9 mouse cellular contexts compared by ENCODE assay signal in genomic region chr5:41706777-41707114, GRCm38 (mm10). TPM values are rescaled to one million over a fixed set of nuclear protein-coding genes. Genes with fewer than 3 reads are reported as not detected.
DNase-seq lines count a peak whose midpoint lies in the region; ATAC-seq and TF ChIP-seq lines count a peak whose summit lies in the region.
"Had no signal": no experiment of that assay in that cellular context is flagged by ENCODE, and none has a peak within 500 bp of the region (broad histone marks: within the 10 kb centered on the region; RNA-seq: fewer than 3 reads in every experiment).

No protein-coding gene starts in this region.

- 8% methylated on average over 9 of the region's 9 CpGs for WGBS in heart, embryonic 15.5 days
- 4% methylated on average over 9 of the region's 9 CpGs for WGBS in hindbrain, embryonic 10.5 days
- 5% methylated on average over 9 of the region's 9 CpGs for WGBS in midbrain, embryonic 10.5 days

- no peaks in the 10 kb centered on the region for H3K36me3 ChIP-seq in heart, embryonic 15.5 days
- H3K36me3 ChIP-seq in G1E (replicated peaks), result peaks cover 2% of the 10 kb centered on the region
- no peaks in the 10 kb centered on the region for H3K36me3 ChIP-seq in hindbrain, embryonic 10.5 days
- H3K36me3 ChIP-seq in midbrain, embryonic 10.5 days, result no peaks in the 10 kb centered on the region

- H3K9ac ChIP-seq in heart, embryonic 15.5 days, result peak overlapping the region; percentile 74

- no peaks in the 10 kb centered on the region for H3K9me3 ChIP-seq in heart, embryonic 15.5 days (replicated peaks)
- no peaks in the 10 kb centered on the region for H3K9me3 ChIP-seq in G1E (replicated peaks)
- H3K9me3 ChIP-seq in hindbrain, embryonic 10.5 days, result no peaks in the 10 kb centered on the region
- no peaks in the 10 kb centered on the region for H3K9me3 ChIP-seq in midbrain, embryonic 10.5 days (replicated peaks)

- peak overlapping the region; percentile 99 for H3K4me2 ChIP-seq in heart, embryonic 15.5 days

- no peak for ATAC-seq in heart, embryonic 15.5 days (replicated peaks; ENCODE audit: insufficient number of reproducible peaks, insufficient read depth, low FRiP score, low read depth)
- no peak for ATAC-seq in G1E (ENCODE audit: extremely low read depth, insufficient number of reproducible peaks, low FRiP score, poor library complexity, severe bottlenecking)

- H3K4me3 ChIP-seq in heart, embryonic 15.5 days, result peak overlapping the region; percentile 77
- peak overlapping the region; percentile 85 for H3K4me3 ChIP-seq in G1E (ENCODE audit: low read depth, low read length)
- peak overlapping the region; percentile 95 for H3K4me3 ChIP-seq in hindbrain, embryonic 10.5 days
- peak overlapping the region; percentile 94 for H3K4me3 ChIP-seq in midbrain, embryonic 10.5 days

- H3K27ac ChIP-seq in heart, embryonic 15.5 days, result no peak overlapping the region
- peak overlapping the region; percentile 97 for H3K27ac ChIP-seq in hindbrain, embryonic 10.5 days
- H3K27ac ChIP-seq in midbrain, embryonic 10.5 days (replicated peaks), result peak overlapping the region; percentile 97

- H3K4me1 ChIP-seq in heart, embryonic 15.5 days (replicated peaks), result peaks cover 8% of the 10 kb centered on the region
- peaks cover 14% of the 10 kb centered on the region for H3K4me1 ChIP-seq in G1E (ENCODE audit: insufficient read depth, low read depth, low read length)
- peaks cover 12% of the 10 kb centered on the region for H3K4me1 ChIP-seq in hindbrain, embryonic 10.5 days (replicated peaks)
- peaks cover 26% of the 10 kb centered on the region for H3K4me1 ChIP-seq in midbrain, embryonic 10.5 days

- H3K27me3 ChIP-seq in heart, embryonic 15.5 days, result no peaks in the 10 kb centered on the region
- H3K27me3 ChIP-seq in G1E (ENCODE audit: insufficient read depth, low read length), result no peaks in the 10 kb centered on the region
- H3K27me3 ChIP-seq in hindbrain, embryonic 10.5 days (ENCODE audit: insufficient read depth, poor library complexity, severe bottlenecking), result no peaks in the 10 kb centered on the region
- H3K27me3 ChIP-seq in midbrain, embryonic 10.5 days (ENCODE audit: low read depth, poor library complexity, severe bottlenecking), result no peaks in the 10 kb centered on the region

- DNase-seq in heart, adult 18-20 months, result no peak
- DNase-seq in G1E (ENCODE audit: low spot score), result no peak
- no peak for DNase-seq in hindbrain, embryonic 10.5 days (ENCODE audit: low spot score)
- DNase-seq in midbrain, embryonic 10.5 days (ENCODE audit: low spot score), result no peak
- DNase-seq in cerebellum, adult 9-11 months, result no peak
- DNase-seq in T-cell, adult 2 months (ENCODE audit: low spot score), result no peak
- DNase-seq in cerebellum, postnatal 25 days, result no peak

- no peak for TF ChIP-seq CTCF in G1E (IDR thresholded peaks at IDR 0.05; ENCODE audit: low read depth, low read length)

RNA-seq across cellular contexts. Expression of gene Rab28, which starts 1.2 kb away (rescaled TPM):
- 43.7 and 44.1 TPM in 2 replicates for polyA plus RNA-seq in heart, embryonic 15.5 days (2015; fragmentation: Nextera tagmentation; extraction: Ambion mirVana)
- 100 to 1,000 TPM in 1 of 2 experiments, 10 to 100 TPM in 1; 96.6 to 108 TPM for total RNA-seq in heart, adult 18-20 months (2021)
- total RNA-seq in G1E (2014; fragmentation: Nextera tagmentation) (40.5 and 46.6 TPM in 2 replicates), G1E (2017) (58.3 and 58.7 TPM in 2 replicates)
- 35.1 and 41.9 TPM in 2 replicates for polyA plus RNA-seq in G1E (2012)
- 71.8 and 74.8 TPM in 2 replicates for polyA plus RNA-seq in hindbrain, embryonic 10.5 days (2016; fragmentation: Nextera tagmentation; extraction: Ambion mirVana)
- 78.6 and 84.8 TPM in 2 replicates for polyA plus RNA-seq in midbrain, embryonic 10.5 days (2016; fragmentation: Nextera tagmentation; extraction: Ambion mirVana)

RNA-seq across cellular contexts. Expression of gene Nkx3-2, which starts 57.6 kb away (rescaled TPM):
- polyA plus RNA-seq in heart, embryonic 15.5 days (2015; fragmentation: Nextera tagmentation; extraction: Ambion mirVana), result 0.13 TPM in 1 of 2 replicates, not detected in the other
- total RNA-seq in heart, adult 18-20 months (2021), result not detected
- not detected in 2 replicates for total RNA-seq in G1E (2014; fragmentation: Nextera tagmentation)
- total RNA-seq in G1E (2017), result not detected in 2 replicates
- not detected in 2 replicates for polyA plus RNA-seq in G1E (2012)
- 0.27 and 0.46 TPM in 2 replicates for polyA plus RNA-seq in hindbrain, embryonic 10.5 days (2016; fragmentation: Nextera tagmentation; extraction: Ambion mirVana)
- 0.17 and 0.40 TPM in 2 replicates for polyA plus RNA-seq in midbrain, embryonic 10.5 days (2016; fragmentation: Nextera tagmentation; extraction: Ambion mirVana)
- total RNA-seq: neutrophil, adult 5-6 weeks had no signal
